Mouse (Mus musculus) ES-E14 (cell line): ENCODE data around the gene Grb7. TPM values are rescaled to one million over a fixed set of nuclear protein-coding genes. Genes with fewer than 3 reads are reported as not detected.

Source experiments
- DNase-seq: peaks from one replicate; pipeline ENCODE4 v3.0.0-alpha.2; 2013; ENCODE audit warnings: low read depth, low spot score
- H3K27ac ChIP-seq: 2 replicates; pipeline ENCODE4 v1.5.1; 2012; ENCODE audit warnings: low read depth, mild to moderate bottlenecking, low read length, moderate library complexity, mixed read lengths; ENCODE audit not compliant: poor library complexity, insufficient read depth, severe bottlenecking
- H3K36me3 ChIP-seq: 2 replicates; pipeline ENCODE4 v1.6.1; 2012; ENCODE audit warnings: mild to moderate bottlenecking, low read length, moderate library complexity, mixed read lengths; ENCODE audit not compliant: control insufficient read depth, poor library complexity, insufficient read depth, severe bottlenecking
- H3K4me1 ChIP-seq, 2 experiments: fragments of 150-350 bp in 1 of 2; sonication (generic) in 1 of 2; 2 replicates each; pipeline ENCODE4 v1.6.1; 2012; ENCODE audit warnings: low read length in 2 of 2, mild to moderate bottlenecking in 1 of 2, mixed read lengths in 1 of 2; ENCODE audit not compliant: control insufficient read depth in 2 of 2, insufficient read depth in 2 of 2, poor library complexity in 1 of 2
- H3K4me3 ChIP-seq, 2 experiments: fragments of 150-350 bp in 1 of 2; sonication (generic) in 1 of 2; 2 replicates each; pipeline ENCODE4 v1.5.1; 2012; ENCODE audit warnings: low read length in 2 of 2, low read depth in 1 of 2, mild to moderate bottlenecking in 1 of 2, mixed read lengths in 1 of 2; ENCODE audit not compliant: insufficient read depth in 1 of 2, poor library complexity in 1 of 2, severe bottlenecking in 1 of 2
- H3K9ac ChIP-seq: 2 replicates; pipeline ENCODE4 v1.6.1; 2012; ENCODE audit warnings: low read depth, mild to moderate bottlenecking, low read length, mixed read lengths; ENCODE audit not compliant: poor library complexity, insufficient read depth, severe bottlenecking
- H3K9me3 ChIP-seq: fragments of 150-350 bp; sonication (generic); 2 replicates; pipeline ENCODE4 v1.6.1; 2012; ENCODE audit warnings: low read depth, mild to moderate bottlenecking, low read length; ENCODE audit not compliant: control insufficient read depth, insufficient read depth
- CHD2 ChIP-seq: IDR thresholded peaks from 2 replicates; pipeline ENCODE4 v1.6.1; 2014; ENCODE audit warnings: mild to moderate bottlenecking, low read depth, low read length, inconsistent platforms
- HCFC1 ChIP-seq: IDR thresholded peaks from 2 replicates; pipeline ENCODE4 v1.6.1; 2012; ENCODE audit warnings: low read length, inconsistent platforms, borderline replicate concordance; ENCODE audit not compliant: insufficient read depth
- MAFK ChIP-seq: IDR thresholded peaks from 2 replicates; pipeline ENCODE4 v1.6.1; 2014; ENCODE audit warnings: mild to moderate bottlenecking, low read depth, low read length, inconsistent platforms; ENCODE audit not compliant: insufficient read depth
- ZC3H11A ChIP-seq: IDR thresholded peaks from 2 replicates; pipeline ENCODE4 v1.6.1; 2012; ENCODE audit warnings: low read depth, mild to moderate bottlenecking, inconsistent platforms, low read length, borderline replicate concordance
- ZNF384 ChIP-seq: IDR thresholded peaks from 2 replicates; pipeline ENCODE4 v1.6.1; 2012; ENCODE audit warnings: low read depth, low read length, inconsistent platforms
- in situ Hi-C, 2 experiments: fragments of 600-800 bp; cut with MboI; formaldehyde crosslinking; loops; one replicate each; pipeline ENCODE4 v1.15.1; 2025; ENCODE audit warnings: low sequenced_read_pairs in 2 of 2, inconsistent platforms in 1 of 2; ENCODE audit not compliant: unreplicated experiment in 2 of 2
- total RNA-seq: library from RNA; depleted of rRNA; stranded (reverse); fragments of 300-350 nt; gene quantifications from 2 replicates; pipeline ENCODE4 v1.2.3, GENCODE M21; 2012; rRNA removed

Gene Grb7
- total RNA-seq, 1 experiment = 12.1 TPM

GRCm38 (mm10) chr11:98493394-98493793 lies 47.2 kb downstream of the Grb7 start:
- Histone ChIP-seq H3K36me3 (no peaks in the 10 kb centered on the region), H3K4me1 (peaks cover 0 to 7% of the 10 kb centered on the region in 2 experiments; a peak in 1 of 4 replicates), H3K4me3 (no peak overlapping the region), H3K27ac (no peak overlapping the region), H3K9ac (no peak overlapping the region), H3K9me3 (no peaks in the 10 kb centered on the region)
- no peak for DNase-seq
- TF ChIP-seq HCFC1 (no peak), ZNF384 (no peak)
- in situ Hi-C loops = no loop called here

GRCm38 (mm10) chr11:98495176-98495719 lies 49.1 kb downstream of the Grb7 start:
- Histone ChIP-seq H3K4me3 (no peak overlapping the region), H3K9me3 (no peaks in the 10 kb centered on the region), H3K27ac (no peak overlapping the region), H3K4me1 (peaks cover 0 to 5% of the 10 kb centered on the region in 2 experiments; a peak in 1 of 4 replicates), H3K36me3 (no peaks in the 10 kb centered on the region), H3K9ac (no peak overlapping the region)
- no peak for TF ChIP-seq CHD2
- TF ChIP-seq HCFC1 = no peak
- TF ChIP-seq MAFK = no peak
- no peak for TF ChIP-seq ZC3H11A
- TF ChIP-seq ZNF384 = no peak
- in situ Hi-C loops = no loop called here
- DNase-seq = no peak

- DNase-seq = no peak
- TF ChIP-seq HCFC1 (no peak), ZC3H11A (no peak), ZNF384 (no peak), CHD2 (no peak), MAFK (no peak)
- in situ Hi-C loops = no loop called here
- no peak overlapping the region for H3K4me3 ChIP-seq
- H3K36me3 ChIP-seq = no peaks in the 10 kb centered on the region
- peaks cover 2 to 5% of the 10 kb centered on the region in 2 experiments; a peak in 1 of 4 replicates for H3K4me1 ChIP-seq
- H3K9me3 ChIP-seq = no peaks in the 10 kb centered on the region
- H3K9ac ChIP-seq = no peak overlapping the region
- no peak overlapping the region for H3K27ac ChIP-seq
Observed at GRCm38 (mm10) chr11:98497388-98498288, 51.4 kb downstream of the Grb7 start.

GRCm38 (mm10) chr11:98504926-98505325 lies 58.7 kb downstream of the Grb7 start:
- Histone ChIP-seq H3K4me1 (0 out of 4 replicates have a peak, but pooled peaks cover 0 to 2% of the 10 kb centered on the region in 2 experiments), H3K36me3 (no peaks in the 10 kb centered on the region)
- TF ChIP-seq ZC3H11A (no peak), MAFK (no peak), CHD2 (no peak), HCFC1 (no peak), ZNF384 (no peak)

More at GRCm38 (mm10) chr11:98504926-98505325, 58.7 kb downstream of the Grb7 start:
- Histone ChIP-seq H3K27ac (no peak overlapping the region), H3K9me3 (no peaks in the 10 kb centered on the region), H3K4me3 (no peak overlapping the region), H3K9ac (no peak overlapping the region)
- in situ Hi-C loops = no loop called here
- no peak for DNase-seq

Other genes starting within 250 kb of the Grb7 start
- gene Cdk12, start 243.3 kb upstream of the Grb7 start, total RNA-seq = 63.3 and 68.8 TPM in 2 replicates
- not detected in 2 replicates for gene Neurod2, start 116.7 kb upstream of the Grb7 start, total RNA-seq
- gene Ppp1r1b, start 98.0 kb upstream of the Grb7 start, total RNA-seq = 0.22 and 0.79 TPM in 2 replicates
- gene Stard3, start 88.0 kb upstream of the Grb7 start, total RNA-seq = 40.2 and 59.8 TPM in 2 replicates
- 0.26 and 0.45 TPM in 2 replicates for gene Tcap, start 62.6 kb upstream of the Grb7 start, total RNA-seq
- gene Pnmt, start 59.9 kb upstream of the Grb7 start, total RNA-seq = 0.36 TPM in 1 of 2 replicates, not detected in the other
- 7.4 and 10.2 TPM in 2 replicates for gene Pgap3, start 45.9 kb upstream of the Grb7 start, total RNA-seq
- 13.2 and 24.4 TPM in 2 replicates for gene Erbb2, start 33.9 kb upstream of the Grb7 start, total RNA-seq
- gene Mien1, start 7.4 kb upstream of the Grb7 start, total RNA-seq = 34.6 and 52.5 TPM in 2 replicates
- gene Ikzf3, start 99.6 kb downstream of the Grb7 start, total RNA-seq = 0.16 and 0.58 TPM in 2 replicates
- 0.22 and 0.63 TPM in 2 replicates for gene Zpbp2, start 104.7 kb downstream of the Grb7 start, total RNA-seq
- gene Ormdl3, start 141.0 kb downstream of the Grb7 start, total RNA-seq = 45.4 and 55.3 TPM in 2 replicates
- gene Lrrc3c, start 151.9 kb downstream of the Grb7 start, total RNA-seq = not detected in 2 replicates
- 2.2 and 2.9 TPM in 2 replicates for gene Gm12355, start 179.3 kb downstream of the Grb7 start, total RNA-seq
- gene Gsdma3, start 180.0 kb downstream of the Grb7 start, total RNA-seq = not detected in 2 replicates
- not detected in 2 replicates for gene Gsdma2, start 200.4 kb downstream of the Grb7 start, total RNA-seq
- 0.16 and 0.40 TPM in 2 replicates for gene Gsdma, start 218.0 kb downstream of the Grb7 start, total RNA-seq
- gene Psmd3, start 236.2 kb downstream of the Grb7 start, total RNA-seq = 376 and 408 TPM in 2 replicates